Mouse (Mus musculus): Measurements from ENCODE around the gene Bbip1.
"Not testable (repeated sequence)": the region's sequence is repeated elsewhere in the genome, so short reads cannot be mapped to it uniquely, and the experiment has no call there.

Gene Bbip1

DNA sequence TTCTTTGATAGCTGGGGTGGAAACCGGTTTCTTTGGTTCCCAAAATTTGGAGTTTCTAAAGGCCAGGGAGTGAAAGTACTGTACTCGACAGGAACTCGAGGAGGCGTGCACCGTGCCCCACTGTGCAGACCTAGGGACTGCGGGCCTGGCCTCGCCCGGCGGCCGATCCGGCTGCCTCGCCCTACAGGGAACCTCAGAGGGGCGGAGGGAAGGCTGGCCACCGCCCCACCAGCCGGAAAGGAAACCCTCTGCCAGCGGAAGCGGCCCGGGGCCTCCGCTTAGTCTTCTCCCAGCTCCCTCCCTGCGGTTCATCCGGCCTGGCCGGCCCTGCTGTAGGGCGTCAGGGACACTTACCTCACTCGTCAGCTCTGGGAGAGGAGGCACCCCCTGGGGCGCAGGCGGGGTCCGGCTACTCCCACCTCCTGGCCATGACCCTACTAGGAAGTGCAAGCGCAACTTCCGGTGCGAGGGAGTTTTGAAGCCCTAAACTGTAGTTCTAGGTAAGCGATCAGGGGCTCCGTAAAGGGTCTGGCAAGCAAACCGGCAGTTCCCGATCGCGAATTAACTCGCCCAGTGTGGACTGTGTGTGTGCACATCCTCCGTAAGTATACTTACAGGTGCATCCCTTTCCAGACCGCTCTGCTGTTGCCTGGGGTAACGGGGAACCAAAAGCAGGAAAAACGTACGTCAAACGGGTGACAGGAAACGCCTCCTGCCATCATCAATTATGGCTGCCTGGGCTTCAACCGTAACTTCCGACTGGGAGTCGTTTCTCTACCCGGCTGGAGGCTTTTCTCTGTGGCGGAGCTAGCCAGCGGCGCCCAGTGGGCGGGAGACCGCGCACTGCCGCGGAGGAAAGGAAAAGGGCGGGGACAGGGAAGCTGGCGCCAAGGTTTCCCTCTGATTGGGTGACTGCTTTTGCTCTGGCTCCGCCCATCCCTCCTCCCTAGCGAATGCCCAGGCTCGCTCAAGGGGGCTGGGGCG is at the start of gene Bbip1, which contains the start of gene Shoc2:
Gene Bbip1, minus strand, starts transcription at position 826 of the 984 bp plus-strand sequence.
Gene Shoc2, plus strand, starts transcription at position 505 of the 984 bp plus-strand sequence.
- DNase-seq (ENCODE audit: low read depth, low spot score) = peak; percentile 99

DNA sequence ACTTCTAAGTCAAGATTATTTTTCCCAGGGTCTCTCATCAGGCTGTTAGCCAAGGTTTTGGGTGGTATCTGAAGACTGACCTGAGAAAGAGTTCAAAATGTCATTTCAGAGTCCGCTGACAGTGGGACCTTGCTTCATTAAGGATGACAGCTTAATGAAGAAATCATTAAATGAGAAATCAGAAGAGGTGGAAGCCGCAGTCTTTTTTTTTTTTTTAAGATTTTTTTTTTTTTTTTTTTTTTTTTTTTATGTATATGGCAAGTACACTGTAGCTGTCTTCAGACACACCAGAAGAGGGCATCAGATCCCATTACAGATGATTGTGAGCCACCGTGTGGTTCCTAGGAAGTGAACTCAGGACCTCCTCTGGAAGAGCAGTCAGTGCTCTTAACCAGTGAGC is 49.4 kb upstream of the Bbip1 start:
- DNase-seq (ENCODE audit: low read depth, low spot score) = no peak

DNA sequence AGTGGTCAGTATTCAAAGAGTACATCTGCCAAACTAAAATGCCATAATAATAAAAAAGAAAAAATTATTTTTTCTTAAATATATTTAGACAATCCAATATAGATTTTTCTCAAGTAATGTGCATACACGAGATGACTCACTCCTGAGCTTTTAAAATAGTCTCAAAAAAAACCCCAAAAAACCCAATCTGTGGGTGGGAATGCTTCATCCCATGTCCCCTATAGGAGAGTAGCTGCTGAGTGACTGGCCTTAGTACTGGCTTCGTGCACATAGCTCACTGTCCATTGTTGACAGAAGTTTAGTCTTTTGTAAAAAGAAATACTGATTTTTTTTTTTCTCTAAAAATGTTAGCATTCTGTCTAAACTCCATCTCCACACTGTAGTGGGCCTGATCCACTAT is 46.1 kb upstream of the Bbip1 start:
- no peak for DNase-seq (ENCODE audit: low read depth, low spot score)

DNA sequence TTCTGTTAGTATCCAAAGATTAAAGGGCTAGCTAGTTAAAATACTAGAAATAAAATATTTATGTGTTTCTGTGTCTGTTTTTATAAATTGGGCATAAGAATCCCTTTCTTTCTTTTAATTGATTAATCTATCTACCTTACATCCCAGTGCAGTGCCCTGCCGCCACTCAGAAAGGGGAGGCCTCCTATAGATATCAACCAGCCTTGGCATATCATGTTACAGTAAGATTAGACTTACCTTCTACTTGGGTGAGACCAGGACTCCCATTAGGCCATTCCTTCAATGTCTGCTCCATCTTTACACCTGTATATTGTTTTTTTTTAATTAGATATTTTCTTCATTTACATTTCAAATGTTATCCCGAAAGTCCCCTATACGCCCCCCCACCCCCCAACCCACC is 40.2 kb upstream of the Bbip1 start:
- no peak for DNase-seq (ENCODE audit: low read depth, low spot score)

DNA sequence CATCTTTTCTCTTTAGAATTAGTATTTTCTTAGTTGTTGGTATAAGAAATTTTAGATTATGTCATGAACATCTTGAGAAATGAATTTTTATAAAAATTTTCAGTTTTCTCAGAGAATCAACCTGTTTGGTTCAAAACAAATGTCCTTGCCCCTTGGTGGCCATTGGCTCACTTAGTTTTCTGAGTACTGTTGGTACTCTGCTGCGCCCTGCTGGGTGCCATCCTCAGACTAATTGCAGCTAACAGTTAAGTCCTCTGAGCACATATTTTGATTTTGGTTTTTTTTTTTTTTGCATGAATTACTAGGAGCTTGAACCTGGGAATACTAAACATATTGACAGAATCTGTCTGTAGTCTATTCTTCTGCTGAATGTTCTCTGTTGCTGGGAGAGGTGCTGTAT is 38.9 kb upstream of the Bbip1 start:
- DNase-seq (ENCODE audit: low read depth, low spot score) = no peak

DNA sequence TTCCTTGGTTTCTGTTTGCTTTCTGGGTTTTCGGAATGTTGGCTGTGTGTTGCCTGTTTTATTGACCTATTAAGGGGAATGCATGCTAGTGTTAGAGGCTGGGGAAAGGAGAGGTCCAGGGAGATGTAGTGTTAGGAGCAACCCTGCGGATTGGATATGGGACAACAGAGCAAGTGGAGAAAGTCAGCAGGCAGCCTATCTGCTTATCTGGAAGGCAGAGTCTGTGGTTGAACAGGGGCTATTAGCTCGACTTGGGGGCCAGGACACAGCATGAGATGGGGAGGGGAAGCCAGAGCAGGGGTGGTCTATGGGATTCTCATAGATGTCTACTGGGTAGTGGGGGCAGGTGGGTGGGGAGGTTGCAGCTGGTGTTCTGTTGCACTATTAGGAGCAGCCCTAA is 37.6 kb upstream of the Bbip1 start:
- DNase-seq (ENCODE audit: low read depth, low spot score) = no peak

DNA sequence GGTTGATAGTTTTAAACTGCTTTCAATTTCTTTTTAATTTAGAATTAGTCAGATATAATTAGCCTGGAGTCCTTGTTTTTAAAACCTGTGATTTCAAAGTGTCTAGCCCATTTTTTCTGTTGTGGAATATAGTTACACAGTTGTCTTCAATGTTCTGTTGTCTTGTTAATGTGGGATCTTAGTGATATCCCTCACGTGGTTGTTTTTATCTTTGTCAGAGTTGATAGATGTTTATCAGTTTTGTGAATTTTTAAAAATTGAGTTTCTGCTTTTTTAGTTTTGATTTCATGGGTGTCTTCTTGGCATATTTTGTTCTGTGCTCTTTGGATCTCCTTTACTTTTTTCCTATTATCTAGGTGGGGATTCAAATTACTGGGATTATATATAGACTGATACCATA is 29.2 kb upstream of the Bbip1 start:
- DNase-seq (ENCODE audit: low read depth, low spot score) = no peak

DNA sequence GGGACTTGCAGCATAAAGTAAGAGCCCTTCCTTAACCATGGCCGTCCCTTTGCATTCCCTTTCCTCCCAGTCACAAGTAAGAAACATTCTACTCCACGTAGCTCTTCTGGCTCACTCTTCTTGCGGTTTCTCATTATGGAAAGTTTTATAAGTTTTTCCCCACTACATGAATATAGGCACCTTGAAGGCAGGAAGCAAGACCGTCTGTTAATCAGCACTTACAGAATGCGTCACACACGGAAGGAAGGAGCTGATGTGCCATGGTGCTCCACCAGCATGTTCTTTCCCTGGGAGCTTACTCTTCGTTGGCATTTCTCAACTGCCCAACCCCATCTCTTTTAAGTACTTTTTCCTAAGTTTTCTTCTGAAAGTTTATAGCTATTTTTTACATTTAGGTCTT is 27.5 kb upstream of the Bbip1 start:
- DNase-seq (ENCODE audit: low read depth, low spot score) = no peak

DNA sequence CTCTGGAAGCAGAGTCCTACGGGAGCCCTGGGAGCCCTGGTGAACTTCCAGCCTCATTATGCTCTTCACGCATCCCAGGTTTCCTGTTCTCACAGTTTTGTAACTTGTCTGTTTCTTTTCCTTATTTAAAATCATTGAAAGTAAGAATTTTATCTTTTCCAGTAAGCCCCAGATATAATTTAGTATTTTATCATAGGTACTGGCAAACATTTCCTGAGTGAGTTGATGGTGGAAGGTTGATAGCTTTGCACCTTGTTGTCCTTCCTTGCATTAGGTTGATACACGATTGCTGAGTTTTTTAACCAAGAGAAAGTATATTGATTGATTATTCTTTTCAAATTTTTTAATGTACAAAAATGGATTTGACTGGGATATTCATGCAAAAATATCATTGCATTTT is 24.8 kb upstream of the Bbip1 start:
- no peak for DNase-seq (ENCODE audit: low read depth, low spot score)

DNA sequence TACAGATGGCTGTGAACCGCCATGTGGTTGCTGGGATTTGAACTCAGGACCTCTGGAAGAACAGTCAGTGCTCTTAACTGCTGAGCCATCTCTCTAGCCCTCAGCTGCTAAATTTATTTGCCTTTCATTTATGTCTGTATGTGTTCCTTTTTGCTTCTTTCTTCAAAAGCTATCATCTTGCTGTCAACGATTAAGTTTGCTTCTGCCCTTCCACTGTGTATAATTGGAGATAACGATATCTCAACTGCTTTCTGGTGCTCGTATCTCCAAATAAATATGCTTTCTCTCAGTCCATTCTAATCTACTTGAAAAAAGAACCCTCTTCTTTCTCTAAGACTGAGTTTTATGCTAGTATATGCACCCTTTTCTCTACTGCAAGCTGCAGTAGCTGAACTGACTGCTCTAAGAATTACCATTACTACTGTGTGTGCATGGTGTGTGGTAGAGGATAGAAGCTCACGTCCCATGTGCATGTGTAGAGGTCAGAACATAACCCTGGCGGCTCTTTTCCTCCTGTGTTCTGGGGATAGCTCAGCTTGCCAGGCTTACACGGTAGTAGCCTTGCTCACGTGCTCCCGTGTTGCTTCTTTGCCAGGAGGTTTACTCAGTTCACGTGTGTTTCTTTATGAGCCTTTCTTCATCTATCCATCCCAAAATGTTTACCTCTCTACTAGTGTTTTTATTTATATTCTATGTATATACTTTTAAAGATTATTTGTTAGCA is 20.6 kb upstream of the Bbip1 start:
- no peak for DNase-seq (ENCODE audit: low read depth, low spot score)

DNA sequence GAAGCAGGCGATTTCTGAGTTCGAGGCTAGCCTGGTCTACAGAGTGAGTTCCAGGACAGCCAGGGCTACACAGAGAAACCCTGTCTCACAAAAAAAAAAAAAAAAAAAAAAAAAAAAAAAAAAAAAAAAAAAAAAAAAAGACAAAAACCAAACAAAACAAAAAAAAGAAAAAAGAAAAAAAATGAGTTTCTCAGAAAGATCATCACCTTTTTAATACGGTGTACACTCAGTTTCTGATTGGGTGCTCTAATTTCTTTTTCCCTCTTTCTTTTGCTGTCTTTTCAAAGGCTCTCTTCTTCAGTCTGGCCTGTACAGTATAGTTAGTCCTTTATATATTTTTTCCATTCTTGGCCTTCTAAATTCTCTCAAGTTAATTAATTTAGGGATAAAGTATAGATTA is 19.9 kb upstream of the Bbip1 start:
- not testable (repeated sequence) for DNase-seq (ENCODE audit: low read depth, low spot score)

DNA sequence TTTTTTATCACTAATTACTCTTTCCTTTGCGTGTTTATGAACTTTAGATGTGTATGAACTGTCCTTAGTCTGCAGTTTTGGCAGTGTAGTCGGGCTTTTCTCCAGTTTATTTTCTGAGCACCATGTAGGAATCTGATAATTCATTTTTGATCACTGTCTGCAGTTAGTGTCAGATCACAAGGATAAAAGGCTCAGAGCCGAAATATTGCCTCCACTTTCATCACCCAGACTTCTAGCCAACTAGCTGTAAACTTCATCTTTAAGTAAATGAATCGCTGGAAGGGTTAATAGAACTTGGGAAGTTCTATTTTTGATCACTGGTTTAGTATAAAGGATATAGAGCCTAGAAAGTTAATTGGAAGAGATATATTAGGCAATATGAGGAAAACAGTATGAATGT is 18.1 kb upstream of the Bbip1 start:
- no peak for DNase-seq (ENCODE audit: low read depth, low spot score)

DNA sequence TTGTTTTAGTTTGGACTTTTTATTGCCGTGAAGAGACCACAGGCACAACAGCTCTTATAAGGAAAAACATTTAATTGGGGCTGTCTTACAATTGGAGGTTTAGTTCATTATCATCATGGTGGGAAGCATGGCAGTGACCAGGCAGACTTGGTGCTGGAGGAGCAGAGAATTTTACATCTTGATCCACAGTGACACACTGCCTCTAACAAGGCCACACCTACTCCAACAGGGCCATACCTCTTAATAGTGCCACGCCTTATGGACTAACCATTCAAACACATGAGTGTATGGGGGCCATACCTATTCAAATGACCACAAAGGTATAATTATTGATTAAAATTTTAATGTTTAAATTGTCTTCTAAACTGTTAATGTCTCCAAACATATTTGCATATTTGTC is 13.1 kb upstream of the Bbip1 start:
- no peak for DNase-seq (ENCODE audit: low read depth, low spot score)

DNA sequence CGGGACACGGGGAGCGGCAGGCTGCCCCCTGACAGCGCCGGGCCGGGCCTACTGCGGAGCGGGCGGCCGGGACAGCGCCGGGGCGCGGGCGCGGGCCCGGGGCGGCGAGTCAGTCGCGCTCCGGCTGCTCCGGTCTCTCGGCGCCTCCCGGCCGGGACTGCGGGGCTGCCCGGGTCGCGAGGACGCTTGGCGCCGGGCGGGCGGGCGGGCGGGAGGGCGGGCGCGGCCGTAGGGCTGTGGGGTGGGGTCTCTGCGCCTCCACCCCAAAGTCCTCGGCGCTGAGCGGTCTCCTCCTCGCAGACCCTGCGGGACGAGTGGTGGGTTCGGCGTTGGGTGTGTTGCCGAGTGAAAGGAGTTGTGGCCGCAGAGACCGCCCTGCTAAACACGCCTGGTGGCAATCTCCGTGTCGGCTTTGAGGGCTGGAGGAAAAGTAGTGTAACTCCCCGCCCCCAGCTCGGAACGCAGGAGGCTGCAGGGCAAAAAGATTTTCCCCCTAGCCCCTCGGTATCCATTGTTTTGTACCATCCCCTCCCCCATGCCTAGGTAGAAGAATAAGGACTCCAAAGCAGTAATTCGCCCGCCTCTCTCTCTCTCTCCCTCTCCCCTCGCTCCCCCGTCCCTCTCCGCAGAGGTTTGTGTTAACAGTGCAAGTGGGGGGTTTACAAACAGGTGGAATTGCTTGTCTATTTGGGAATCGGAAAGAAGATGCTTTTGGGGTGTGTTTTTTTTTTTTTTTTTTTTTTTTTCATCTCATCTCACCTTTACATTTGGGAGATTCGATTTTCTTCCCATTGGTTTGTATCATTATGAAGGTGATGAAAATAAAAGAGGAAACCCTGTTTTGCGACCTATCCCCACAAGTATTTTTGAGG is 980 bp upstream of the Bbip1 start:
- no peak for DNase-seq (ENCODE audit: low read depth, low spot score)

DNA sequence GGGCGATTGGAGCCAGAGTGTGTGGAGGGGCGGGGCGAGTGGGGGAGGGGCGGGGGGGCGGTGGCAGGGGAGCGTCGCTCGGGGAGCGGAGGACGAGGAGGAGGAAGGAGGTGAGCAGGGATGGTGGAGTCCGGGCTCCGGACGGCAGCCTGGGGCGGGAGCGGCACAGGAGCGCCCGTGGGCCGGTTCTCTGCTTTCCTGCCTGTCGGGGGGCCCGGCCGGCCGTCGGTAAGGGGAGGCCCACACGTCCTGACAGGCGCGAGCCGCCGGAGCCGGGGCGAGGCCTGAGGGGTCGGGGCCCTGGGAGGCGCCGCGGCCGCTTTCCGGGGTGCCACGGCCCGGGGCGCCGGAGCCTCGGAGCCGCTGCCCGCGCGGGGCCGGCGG is 351 bp upstream of the Bbip1 start:
- DNase-seq (ENCODE audit: low read depth, low spot score) = no peak

DNA sequence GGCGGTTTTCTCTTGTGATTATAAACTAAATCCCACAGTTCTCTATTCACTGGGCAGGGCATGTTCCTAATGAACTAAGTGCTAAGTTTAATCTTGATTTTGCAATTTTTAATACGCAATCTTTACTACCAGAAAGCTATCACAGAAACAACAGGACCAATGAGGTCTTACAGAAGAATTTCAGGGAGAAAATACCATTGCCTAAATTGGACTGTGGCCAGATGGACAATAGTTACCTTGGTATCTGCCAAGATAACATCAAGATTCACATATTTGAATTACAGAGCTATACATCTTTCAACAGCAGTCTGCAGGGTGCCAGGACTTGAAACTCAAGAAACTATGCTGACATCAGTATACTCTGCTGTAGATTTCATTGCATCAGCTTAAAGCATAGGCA is 2.1 kb downstream of the Bbip1 start:
- no peak for DNase-seq (ENCODE audit: low read depth, low spot score)

DNA sequence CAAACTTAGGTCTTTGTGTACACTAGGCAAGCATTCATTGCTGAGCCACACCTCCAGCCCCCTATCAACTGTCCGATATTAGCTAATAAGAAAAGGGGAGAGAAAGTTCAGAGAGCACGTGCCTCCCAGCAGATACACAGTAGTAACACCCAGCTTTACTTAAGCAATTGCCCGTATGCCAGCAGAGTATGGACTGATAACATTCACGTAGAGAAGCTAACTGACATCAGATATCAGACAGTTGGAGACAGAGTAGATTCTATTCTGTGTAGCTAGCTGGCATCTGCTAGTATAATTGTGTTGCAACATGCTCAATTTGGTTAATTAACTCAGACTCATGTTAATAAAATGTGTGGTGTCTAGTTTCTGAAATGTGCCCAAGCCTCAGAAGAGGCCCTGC is 3.3 kb downstream of the Bbip1 start:
- DNase-seq (ENCODE audit: low read depth, low spot score) = no peak

DNA sequence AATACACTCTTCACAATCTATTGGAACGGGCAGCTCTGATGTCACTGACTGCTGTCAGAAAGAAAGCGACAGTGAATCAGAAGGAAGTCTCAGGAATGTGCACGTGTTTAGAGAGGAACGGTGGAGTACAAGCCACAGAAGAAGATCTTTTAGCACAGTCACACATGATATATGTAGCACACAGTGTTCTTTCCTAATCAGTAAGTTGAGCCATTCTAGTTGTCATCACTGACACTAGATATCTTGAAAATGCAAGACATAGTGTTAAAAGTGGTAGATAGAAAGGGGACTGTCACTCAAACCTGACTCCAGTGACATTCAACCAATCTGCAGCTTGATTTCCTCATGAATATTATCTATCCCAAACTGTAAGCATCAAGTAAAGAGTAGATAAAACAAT is 5.0 kb downstream of the Bbip1 start:
- no peak for DNase-seq (ENCODE audit: low read depth, low spot score)

DNA sequence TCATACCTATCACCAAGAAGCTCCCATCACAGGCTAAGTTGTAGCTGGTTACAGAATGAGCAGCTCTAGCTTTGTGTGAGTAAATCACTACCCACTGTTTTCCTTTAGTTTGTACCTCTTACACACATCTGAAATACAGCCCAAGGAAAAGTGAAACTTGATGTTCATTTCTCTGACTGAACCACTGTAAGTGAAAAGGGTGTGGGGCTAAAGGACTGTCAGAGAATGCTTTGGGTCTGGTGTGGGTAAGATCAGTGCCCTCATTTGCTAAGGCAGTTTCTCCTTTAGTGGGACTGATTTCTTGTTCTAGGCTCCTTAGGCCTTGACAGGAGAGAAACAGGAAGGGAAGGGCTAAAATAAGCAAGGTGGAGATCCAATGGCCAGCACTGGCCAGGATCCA is 10.4 kb downstream of the Bbip1 start:
- no peak for DNase-seq (ENCODE audit: low read depth, low spot score)

DNA sequence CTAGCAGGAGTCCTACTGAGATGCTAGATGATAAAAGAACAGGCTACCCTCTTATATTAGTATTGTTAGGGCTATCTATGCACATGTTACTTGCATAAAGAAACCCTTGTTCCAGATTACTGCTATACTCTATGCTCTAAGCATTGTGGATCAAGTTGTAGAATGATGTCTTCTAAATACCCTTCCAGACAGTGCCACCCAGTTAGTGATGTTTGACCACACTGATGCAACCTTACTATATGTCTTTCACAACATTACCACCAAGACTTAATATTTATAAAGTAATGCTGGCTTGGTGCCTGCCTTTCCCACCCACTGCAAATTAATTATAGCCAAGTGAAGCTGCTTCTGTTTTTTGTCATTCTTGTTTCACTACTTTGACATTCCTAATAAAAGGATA is 11.4 kb downstream of the Bbip1 start:
- no peak for DNase-seq (ENCODE audit: low read depth, low spot score)

DNA sequence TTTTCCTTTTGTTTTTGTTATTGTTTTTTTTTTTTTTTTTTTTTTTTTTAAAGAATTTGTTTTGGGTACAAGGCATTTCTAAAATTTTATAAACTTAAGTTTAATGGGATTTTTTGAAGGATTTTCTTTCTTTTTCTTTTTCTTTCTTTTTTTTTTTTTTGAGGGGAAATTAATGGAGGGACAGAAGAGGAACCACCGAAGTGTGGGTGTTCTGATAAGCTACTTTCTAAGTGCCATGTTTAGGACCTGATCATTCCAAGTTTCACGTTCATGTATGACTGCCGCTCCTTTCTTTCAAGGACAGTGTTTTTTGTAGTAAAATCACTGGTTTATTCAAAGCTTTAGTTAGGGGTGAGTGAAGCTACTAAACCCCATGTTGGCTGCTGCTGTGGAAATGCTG is 15.2 kb downstream of the Bbip1 start:
- no peak for DNase-seq (ENCODE audit: low read depth, low spot score)

DNA sequence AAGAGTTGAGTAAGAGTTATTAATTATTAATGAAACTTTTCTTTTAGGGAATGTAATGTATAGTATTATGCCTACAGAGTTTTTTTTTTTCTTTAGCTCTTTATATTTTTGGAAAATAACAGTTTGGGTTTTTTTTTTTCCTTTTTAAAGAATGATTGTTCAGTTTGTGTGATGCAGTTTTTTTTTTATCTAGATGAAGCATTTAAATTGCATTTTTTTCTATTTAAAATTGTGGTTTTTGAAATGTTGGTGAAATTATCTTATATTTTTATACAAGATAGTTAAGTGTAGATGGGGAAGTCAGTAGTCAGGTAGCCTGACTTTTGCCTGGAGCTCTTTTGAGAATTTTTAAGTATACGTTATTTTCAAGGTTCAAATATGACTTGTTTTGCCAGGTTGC is 17.7 kb downstream of the Bbip1 start:
- no peak for DNase-seq (ENCODE audit: low read depth, low spot score)

Data from skeletal muscle tissue, adult 2 months (tissue).